Mouse (Mus musculus): Measurements from ENCODE around the gene Tnf.
A peak's percentile ranks its signal among the peaks of the same experiment; 100 is the strongest.

Gene Tnf

DNA sequence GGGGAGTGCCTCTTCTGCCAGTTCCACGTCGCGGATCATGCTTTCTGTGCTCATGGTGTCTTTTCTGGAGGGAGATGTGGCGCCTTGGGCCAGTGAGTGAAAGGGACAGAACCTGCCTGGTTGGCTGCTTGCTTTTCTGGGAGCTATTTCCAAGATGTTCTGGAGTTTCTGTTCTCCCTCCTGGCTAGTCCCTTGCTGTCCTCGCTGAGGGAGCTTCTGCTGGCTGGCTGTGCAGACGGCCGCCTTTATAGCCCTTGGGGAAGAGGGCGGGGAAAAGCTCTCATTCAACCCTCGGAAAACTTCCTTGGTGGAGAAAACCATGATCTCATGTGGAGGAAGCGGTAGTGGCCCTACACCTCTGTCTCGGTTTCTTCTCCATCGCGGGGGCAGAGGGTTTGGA, at the start of gene Tnf:
Tnf (minus strand) TSS at position 221 of the 400 bp plus-strand sequence.
- DNase-seq, result peak; percentile 65 to 73

GRCm38 (mm10) chr17:35251162-35251719, 49.4 kb upstream of the Tnf start:
- peak; percentile 80 to 90 for DNase-seq

- DNase-seq, result no peak
These were observed 48.7 kb upstream of the Tnf start for GRCm38 (mm10) chr17:35250348-35251120.

GRCm38 (mm10) chr17:35249451-35250197, 47.8 kb upstream of the Tnf start:
- DNase-seq, result no peak

DNA sequence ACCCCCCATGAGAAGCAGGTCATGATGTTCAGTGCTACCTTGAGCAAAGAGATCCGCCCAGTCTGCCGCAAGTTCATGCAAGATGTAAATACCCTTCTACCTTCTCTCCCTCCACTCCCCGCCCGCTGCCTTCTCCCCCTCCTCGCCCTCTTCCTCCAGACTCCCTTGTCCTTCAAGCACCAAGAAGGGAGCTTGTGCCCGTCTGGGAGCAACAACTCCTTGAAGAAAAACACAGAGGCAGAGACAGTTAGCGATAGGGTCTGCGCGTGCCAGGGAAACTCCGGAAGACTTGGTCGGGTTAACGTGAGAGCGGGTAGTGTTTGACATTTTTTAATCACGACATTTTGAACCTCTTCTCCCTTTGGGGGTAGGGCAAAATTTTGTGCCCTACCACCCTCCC, 47.2 kb upstream of the Tnf start:
- DNase-seq, result peak in 1 of 2 experiments; percentile 8

GRCm38 (mm10) chr17:35247144-35247543, 45.3 kb upstream of the Tnf start:
- DNase-seq, result peak; percentile 17 to 46

- DNase-seq, result peak in 1 of 2 experiments; percentile 15
These were observed 44.2 kb upstream of the Tnf start for GRCm38 (mm10) chr17:35245731-35246623.

GRCm38 (mm10) chr17:35244999-35245398, 43.2 kb upstream of the Tnf start:
- no peak for DNase-seq

DNA sequence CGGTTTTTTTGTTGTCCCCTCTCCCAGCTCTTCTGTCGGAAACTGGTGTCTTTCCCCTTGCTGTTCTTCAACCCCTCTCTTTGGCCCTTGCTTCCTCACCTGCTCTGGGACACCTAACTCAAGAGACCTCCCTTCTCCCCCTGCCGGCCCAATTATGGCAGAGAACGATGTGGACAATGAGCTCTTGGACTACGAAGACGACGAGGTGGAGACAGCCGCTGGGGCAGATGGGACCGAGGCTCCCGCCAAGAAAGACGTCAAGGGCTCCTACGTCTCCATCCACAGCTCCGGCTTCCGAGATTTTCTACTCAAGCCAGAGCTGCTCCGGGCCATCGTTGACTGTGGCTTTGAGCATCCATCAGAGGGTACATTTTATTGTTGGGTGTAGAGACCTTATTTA, 41.3 kb upstream of the Tnf start:
- peak in 1 of 2 experiments; percentile 54 for DNase-seq

DNA sequence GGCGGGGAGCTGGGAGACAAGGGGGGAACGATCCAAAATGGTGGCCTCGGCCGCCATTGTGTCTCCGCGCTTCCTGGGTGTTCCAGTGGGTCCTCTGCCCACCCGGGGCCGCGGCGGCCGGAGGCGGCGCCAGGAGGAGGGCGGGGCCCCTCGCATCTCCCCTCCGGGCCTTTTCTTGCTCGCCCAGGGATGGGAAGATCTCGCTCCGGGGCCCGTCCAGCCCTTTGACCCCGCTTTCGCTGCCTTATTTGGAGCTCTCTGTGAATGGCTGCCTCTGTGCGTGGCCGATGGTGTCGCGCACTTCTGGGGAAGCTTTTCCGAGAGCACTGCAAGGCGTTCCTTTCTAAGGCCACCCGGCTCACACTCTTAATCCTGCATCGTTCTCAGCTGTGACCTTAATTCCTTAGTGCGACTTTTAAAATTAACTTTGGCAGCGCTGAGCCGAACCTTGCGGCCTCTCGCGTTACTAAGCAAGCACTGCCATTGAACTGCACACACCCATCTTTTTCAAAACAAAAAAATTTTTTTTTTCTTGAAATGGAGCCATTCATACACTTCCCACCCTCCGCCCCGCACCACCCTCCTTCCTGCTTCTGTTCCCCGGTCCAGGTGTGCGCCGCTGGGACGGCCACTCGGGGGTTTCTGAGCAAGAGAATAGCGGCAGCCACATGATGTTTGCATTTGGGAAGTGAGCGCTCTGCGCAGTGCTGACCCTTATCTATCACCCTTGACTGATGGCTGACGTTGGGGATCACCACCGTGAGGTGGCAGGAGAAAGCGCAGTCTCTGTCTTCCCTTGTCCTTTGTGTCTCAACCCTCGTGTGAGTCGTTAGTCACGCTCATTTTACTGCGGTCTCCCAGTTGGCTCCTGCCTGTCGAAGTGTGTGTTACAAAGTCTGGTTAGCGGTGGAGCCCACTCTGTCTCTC, 40.5 kb upstream of the Tnf start:
- DNase-seq, result peak; percentile 76 to 81

DNA sequence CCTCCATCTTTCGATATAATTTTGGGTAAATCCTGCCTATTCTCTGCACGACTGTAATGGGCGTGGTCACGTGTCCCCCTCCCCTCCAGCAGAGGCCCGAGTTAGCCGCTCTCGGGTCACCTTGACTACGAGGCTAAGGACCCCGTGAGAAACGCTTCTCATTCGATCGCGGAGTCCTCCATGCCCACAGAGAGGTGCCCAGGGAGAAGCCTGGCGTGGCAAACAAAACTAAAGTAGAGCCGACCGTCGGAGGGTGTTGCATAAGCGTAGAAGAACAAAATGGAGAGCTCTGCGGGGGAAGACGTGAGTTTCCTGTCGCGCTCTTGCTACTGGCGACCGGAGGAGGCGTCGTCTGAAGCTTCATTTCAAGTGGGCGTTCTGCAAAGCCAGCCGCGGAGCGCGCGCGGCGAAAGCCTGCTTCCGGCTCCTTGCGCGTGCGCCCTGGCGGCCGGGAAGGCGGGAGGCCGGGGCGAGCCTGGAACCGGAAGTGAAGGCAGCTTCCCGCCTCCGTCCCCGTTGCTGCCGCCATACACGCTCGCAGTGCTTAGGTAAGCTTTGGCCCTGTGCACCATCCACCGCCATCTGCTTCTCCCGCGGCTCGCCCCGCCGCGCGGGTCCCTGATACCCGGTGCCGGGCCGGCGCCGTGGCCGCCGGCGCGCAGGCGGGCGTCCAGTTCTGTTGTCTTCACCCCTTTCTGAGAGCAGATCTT, 39.7 kb upstream of the Tnf start, which contains the start of gene Ddx39b:
Ddx39b (plus strand) TSS at position 442 of the 710 bp plus-strand sequence.
- peak; percentile 96 to 97 for DNase-seq

GRCm38 (mm10) chr17:35240384-35241304, 38.8 kb upstream of the Tnf start:
- DNase-seq, result no peak

DNA sequence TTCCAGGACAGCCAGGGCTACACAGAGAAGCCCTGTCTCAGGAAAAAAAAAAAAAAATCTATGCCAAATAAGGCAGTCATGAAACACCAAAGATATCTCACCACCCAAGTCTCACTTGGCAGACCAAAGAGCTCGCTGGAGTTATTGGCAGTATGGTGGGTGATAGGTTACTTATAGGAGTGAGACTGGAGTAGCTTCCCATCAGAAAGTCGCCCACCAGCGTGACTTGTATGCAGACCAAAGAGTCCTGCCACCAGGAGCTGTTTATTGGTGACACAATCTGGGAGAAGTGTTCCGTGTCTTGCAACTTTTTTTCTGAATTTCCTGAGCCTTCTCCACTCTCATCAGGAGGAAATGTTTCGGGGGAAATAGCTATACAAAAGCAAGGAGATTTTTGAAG, 37.9 kb upstream of the Tnf start:
- no peak for DNase-seq

- DNase-seq, result peak in 1 of 2 experiments; percentile 3
These were observed 35.7 kb upstream of the Tnf start for GRCm38 (mm10) chr17:35237504-35237903.

- peak in 1 of 2 experiments; percentile 7 for DNase-seq
These were observed 35.2 kb upstream of the Tnf start for GRCm38 (mm10) chr17:35236996-35237395.

- peak; percentile 94 to 95 for DNase-seq
These were observed 34.6 kb upstream of the Tnf start for GRCm38 (mm10) chr17:35236390-35236746.

- DNase-seq, result peak; percentile 93 to 95
These were observed 34.0 kb upstream of the Tnf start, which contains the start of gene Nfkbil1 for GRCm38 (mm10) chr17:35235614-35236389. Gene Nfkbil1, minus strand, starts transcription at chr17:35235792.

GRCm38 (mm10) chr17:35234903-35235302, 33.1 kb upstream of the Tnf start:
- peak; percentile 40 to 48 for DNase-seq

DNA sequence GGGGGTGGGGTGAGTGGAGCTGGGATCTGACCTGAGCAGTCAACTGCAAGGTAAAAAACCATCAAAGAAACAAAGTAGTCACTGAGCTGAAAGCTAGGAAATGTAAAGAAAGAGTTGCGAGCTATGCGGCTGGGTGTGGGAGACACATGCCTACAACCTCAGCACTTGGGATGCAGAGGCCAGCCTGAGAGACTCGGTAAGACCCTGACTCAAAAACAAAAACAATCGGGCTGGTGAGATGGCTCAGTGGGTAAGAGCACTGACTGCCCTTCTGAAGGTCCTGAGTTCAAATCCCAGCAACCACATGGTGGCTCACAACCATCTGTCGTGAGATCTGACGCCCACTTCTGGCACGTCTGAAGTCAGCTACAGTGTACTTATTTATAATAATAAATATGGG, 32.3 kb upstream of the Tnf start:
- peak in 1 of 2 experiments; percentile 3 for DNase-seq
